14 mouse cellular contexts compared by ENCODE assay signal in the genomic region with DNA sequence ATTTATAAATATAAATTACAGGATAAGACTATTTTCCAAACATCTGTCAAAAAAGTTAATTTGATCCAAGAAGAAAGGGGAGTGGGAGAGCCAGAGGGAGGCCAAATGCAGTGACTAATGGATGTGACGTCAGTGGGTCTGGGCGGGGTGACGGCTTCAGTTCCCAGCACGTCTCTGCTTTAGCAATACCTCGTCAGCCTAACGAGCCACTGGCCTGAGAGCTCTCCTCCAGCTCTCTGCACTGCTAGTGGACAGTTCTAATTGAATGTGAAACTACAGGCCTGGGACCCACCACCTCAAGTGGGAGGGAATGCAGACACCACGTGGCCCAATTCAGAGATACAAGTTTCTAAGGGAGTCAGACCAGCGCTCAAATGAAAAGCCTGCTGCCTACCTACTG.
DNase-seq lines count a peak whose midpoint lies in the region; ATAC-seq and TF ChIP-seq lines count a peak whose summit lies in the region.
"Had no signal": no experiment of that assay in that cellular context is flagged by ENCODE, and none has a peak within 500 bp of the region (broad histone marks: within the 10 kb centered on the region; RNA-seq: fewer than 3 reads in every experiment).

No protein-coding gene starts in this region.

- H3K9ac ChIP-seq in embryonic facial prominence, embryonic 11.5 days (replicated peaks; ENCODE audit: low read length) = no peak overlapping the region
- no peak overlapping the region for H3K9ac ChIP-seq in heart, embryonic 12.5 days
- H3K9ac ChIP-seq: embryonic facial prominence, embryonic 12.5 days; forebrain, postnatal 0 days; limb, embryonic 15.5 days had no signal

- H3K27ac ChIP-seq in embryonic facial prominence, embryonic 11.5 days (replicated peaks; ENCODE audit: low read depth, low read length) = no peak overlapping the region
- H3K27ac ChIP-seq in embryonic facial prominence, embryonic 10.5 days (replicated peaks) = no peak overlapping the region
- no peak overlapping the region for H3K27ac ChIP-seq in heart, embryonic 12.5 days (ENCODE audit: poor library complexity, severe bottlenecking)
- H3K27ac ChIP-seq: embryonic facial prominence, embryonic 12.5 days; limb, embryonic 15.5 days had no signal

- 71% methylated on average over 8 of the region's 8 CpGs for WGBS in embryonic facial prominence, embryonic 11.5 days
- WGBS in embryonic facial prominence, embryonic 10.5 days = 74% methylated on average over 8 of the region's 8 CpGs
- WGBS in lung, adult 2 months = 53% methylated on average over 8 of the region's 8 CpGs
- WGBS in heart, embryonic 12.5 days = 54% methylated on average over 8 of the region's 8 CpGs

- no peak for TF ChIP-seq POLR2A in lung, adult 2 months (IDR thresholded peaks at IDR 0.05; ENCODE audit: borderline replicate concordance, extremely low read depth, low read depth, low read length)

- no peaks in the 10 kb centered on the region for H3K9me3 ChIP-seq in embryonic facial prominence, embryonic 11.5 days (replicated peaks; ENCODE audit: control insufficient read depth, low read length)
- H3K9me3 ChIP-seq in embryonic facial prominence, embryonic 10.5 days = no peaks in the 10 kb centered on the region
- H3K9me3 ChIP-seq in heart, embryonic 12.5 days (replicated peaks) = no peaks in the 10 kb centered on the region
- H3K9me3 ChIP-seq: embryonic facial prominence, embryonic 12.5 days; G1E; limb, embryonic 15.5 days had no signal

- no peaks in the 10 kb centered on the region for H3K36me3 ChIP-seq in embryonic facial prominence, embryonic 11.5 days (replicated peaks; ENCODE audit: control insufficient read depth, insufficient read depth, low read depth, low read length)
- no peaks in the 10 kb centered on the region for H3K36me3 ChIP-seq in embryonic facial prominence, embryonic 10.5 days (replicated peaks)
- no peaks in the 10 kb centered on the region for H3K36me3 ChIP-seq in heart, embryonic 12.5 days
- H3K36me3 ChIP-seq: embryonic facial prominence, embryonic 12.5 days; limb, embryonic 15.5 days had no signal

- no peak for TF ChIP-seq CTCF in lung, adult 2 months (IDR thresholded peaks at IDR 0.05; ENCODE audit: insufficient read depth, low read length)

- no peaks in the 10 kb centered on the region for H3K27me3 ChIP-seq in embryonic facial prominence, embryonic 11.5 days (ENCODE audit: control insufficient read depth, insufficient read depth, low read length)
- H3K27me3 ChIP-seq in embryonic facial prominence, embryonic 10.5 days (replicated peaks; ENCODE audit: low read depth, poor library complexity, severe bottlenecking) = no peaks in the 10 kb centered on the region
- H3K27me3 ChIP-seq in heart, embryonic 12.5 days (replicated peaks) = no peaks in the 10 kb centered on the region
- H3K27me3 ChIP-seq: embryonic facial prominence, embryonic 12.5 days had no signal

- peak; percentile 27 for DNase-seq in embryonic facial prominence, embryonic 11.5 days (ENCODE audit: low spot score)
- DNase-seq in embryonic facial prominence, embryonic 10.5 days (ENCODE audit: low spot score) = no peak
- peak; percentile 39 to 44 for DNase-seq in lung, adult 18-20 months
- DNase-seq in lung, adult 2 months = no peak
- DNase-seq in lung, postnatal 14 days = peak; percentile 42
- DNase-seq in frontal cortex, postnatal 14 days (ENCODE audit: low spot score in 2 of 2) = no peak
- DNase-seq in right cerebral cortex, postnatal 36 days (ENCODE audit: low spot score in 2 of 2) = no peak
- DNase-seq: adrenal gland, postnatal 10 days; forebrain, postnatal 0 days; thymus, postnatal 14 days had no signal

- no peak overlapping the region for H3K4me2 ChIP-seq in embryonic facial prominence, embryonic 11.5 days (ENCODE audit: low read depth, low read length)
- H3K4me2 ChIP-seq in heart, embryonic 12.5 days = no peak overlapping the region
- H3K4me2 ChIP-seq: embryonic facial prominence, embryonic 12.5 days; limb, embryonic 15.5 days had no signal

- no peak for ATAC-seq in embryonic facial prominence, embryonic 11.5 days (replicated peaks; ENCODE audit: insufficient number of reproducible peaks, low FRiP score, low TSS enrichment, low read depth)
- ATAC-seq in heart, embryonic 12.5 days (ENCODE audit: insufficient number of reproducible peaks, low FRiP score) = peak; percentile 40; the same call in 1 of the 2 replicates
- ATAC-seq: forebrain, postnatal 0 days had no signal

- H3K4me3 ChIP-seq in embryonic facial prominence, embryonic 11.5 days (ENCODE audit: low read depth, low read length) = no peak overlapping the region
- no peak overlapping the region for H3K4me3 ChIP-seq in embryonic facial prominence, embryonic 10.5 days
- no peak overlapping the region for H3K4me3 ChIP-seq in lung, adult 2 months (replicated peaks; ENCODE audit: extremely low read depth, low read depth, low read length)
- H3K4me3 ChIP-seq in heart, embryonic 12.5 days = no peak overlapping the region
- H3K4me3 ChIP-seq: embryonic facial prominence, embryonic 12.5 days; limb, embryonic 15.5 days had no signal

- H3K4me1 ChIP-seq in embryonic facial prominence, embryonic 11.5 days (ENCODE audit: control insufficient read depth, insufficient read depth, low read length) = no peaks in the 10 kb centered on the region
- H3K4me1 ChIP-seq in embryonic facial prominence, embryonic 10.5 days = peaks cover 26% of the 10 kb centered on the region
- 0 out of 2 replicates have a peak, but pooled peaks cover 2% of the 10 kb centered on the region for H3K4me1 ChIP-seq in lung, adult 2 months (ENCODE audit: control insufficient read depth, insufficient read depth, low read length)
- peaks cover 44% of the 10 kb centered on the region for H3K4me1 ChIP-seq in heart, embryonic 12.5 days (replicated peaks)

Comparison
In these comparisons a context has a peak if more than half of its experiments do, and no peak if none do; other contexts are left out.
1. DNase-seq: peak in embryonic facial prominence, embryonic 11.5 days (single experiment), lung, adult 18-20 months (2 of 2) and lung, postnatal 14 days (single experiment); none in embryonic facial prominence, embryonic 10.5 days (single experiment), lung, adult 2 months (single experiment), frontal cortex, postnatal 14 days (0 of 2) and right cerebral cortex, postnatal 36 days (0 of 2).